Mouse (Mus musculus) central nervous system, embryonic 14 days (tissue): ENCODE results near the gene Sort1. TPM values are rescaled to one million over a fixed set of nuclear protein-coding genes. Genes with fewer than 3 reads are reported as not detected.

ENCODE experiments used
- polyA plus RNA-seq: library from polyadenylated mRNA; depleted of rRNA; stranded (reverse); fragments of >200 nt; gene quantifications from 2 replicates; pipeline ENCODE4 v1.2.3, GENCODE M21; 2012; rRNA removed

Sort1 gene
- 58.6 and 69.6 TPM in 2 replicates for polyA plus RNA-seq

DNA sequence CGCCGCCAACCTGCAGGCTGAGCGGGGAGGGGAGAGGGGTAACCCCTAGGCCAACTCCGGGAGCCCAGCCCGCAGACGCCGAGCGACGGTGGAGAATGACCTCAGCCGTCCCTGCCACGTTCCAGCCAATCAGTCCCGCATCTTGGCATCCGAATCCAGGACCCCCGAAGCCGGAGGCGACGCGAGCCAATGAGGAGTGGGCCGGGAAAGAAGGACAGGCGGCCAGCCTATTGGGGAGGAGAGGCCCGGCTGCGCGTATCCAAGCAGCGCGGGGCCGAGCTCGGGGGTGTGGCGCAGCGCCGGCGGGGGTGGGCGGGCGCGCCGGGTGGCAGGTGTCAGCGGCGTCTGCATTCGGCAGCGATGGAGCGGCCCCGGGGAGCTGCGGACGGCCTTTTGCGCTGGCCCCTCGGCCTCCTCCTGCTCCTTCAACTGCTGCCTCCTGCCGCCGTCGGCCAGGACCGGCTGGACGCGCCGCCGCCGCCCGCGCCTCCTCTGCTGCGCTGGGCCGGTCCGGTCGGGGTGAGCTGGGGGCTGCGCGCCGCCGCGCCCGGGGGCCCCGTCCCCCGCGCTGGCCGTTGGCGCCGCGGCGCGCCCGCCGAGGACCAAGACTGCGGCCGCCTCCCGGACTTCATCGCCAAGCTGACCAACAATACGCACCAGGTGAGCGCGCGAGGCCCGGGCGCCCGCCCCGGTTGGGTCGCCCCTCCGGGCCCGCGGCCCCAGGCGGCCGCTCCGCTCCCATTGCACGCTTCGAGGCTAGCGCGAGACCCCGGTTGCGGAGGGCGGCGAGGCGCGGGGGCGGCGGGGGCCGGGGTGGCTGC, at the start of gene Sort1:
TSS of gene Sort1 (plus strand) at position 302 of the 821 bp plus-strand sequence.

DNA sequence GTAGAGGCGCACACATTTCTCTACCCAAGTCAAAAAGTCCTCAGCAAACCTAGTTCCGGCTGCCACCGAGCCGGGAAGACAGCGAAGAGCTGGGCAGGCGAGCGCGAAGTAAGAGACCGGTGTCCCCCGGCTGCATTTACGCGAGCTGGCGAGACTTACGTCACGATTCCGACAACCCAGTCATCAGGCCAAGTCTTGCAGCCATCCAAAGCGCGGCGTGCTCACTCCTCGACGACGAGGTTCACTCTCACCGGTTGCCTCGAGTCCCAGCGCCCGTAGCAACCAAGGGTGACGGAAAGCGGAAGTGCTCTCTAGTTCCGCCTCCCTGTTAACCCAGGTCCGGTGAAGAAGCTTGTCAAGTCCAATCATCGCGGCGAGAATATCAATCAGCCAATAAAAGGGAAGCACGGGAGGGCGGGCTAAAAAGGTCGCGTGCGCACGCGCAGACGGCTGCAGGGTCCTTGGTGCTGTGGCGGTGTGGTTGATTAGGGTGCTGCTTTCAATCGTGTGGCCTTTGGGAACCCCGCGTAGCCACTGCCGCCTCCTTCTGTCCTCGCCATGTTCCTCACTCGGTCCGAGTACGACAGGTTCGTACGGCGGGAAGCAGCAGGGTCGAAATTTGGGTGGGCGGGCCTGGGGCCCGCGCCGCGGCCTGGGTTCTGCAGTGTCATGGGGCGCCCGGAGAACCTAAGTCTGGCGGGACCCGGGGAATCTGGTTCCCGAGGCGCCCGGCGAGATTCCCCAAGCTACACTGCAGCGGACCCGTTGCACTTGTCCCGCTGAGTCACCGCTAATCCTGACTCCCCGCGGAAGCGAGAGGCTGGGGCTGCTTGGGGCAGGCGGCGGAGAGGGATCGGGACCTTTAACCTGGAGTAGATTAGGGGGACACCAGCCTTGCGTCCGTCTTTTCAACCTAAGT, 26.9 kb upstream of the Sort1 start, which contains the start of gene Psma5:
TSS of gene Psma5 (plus strand) at position 208 of the 919 bp plus-strand sequence.

DNA sequence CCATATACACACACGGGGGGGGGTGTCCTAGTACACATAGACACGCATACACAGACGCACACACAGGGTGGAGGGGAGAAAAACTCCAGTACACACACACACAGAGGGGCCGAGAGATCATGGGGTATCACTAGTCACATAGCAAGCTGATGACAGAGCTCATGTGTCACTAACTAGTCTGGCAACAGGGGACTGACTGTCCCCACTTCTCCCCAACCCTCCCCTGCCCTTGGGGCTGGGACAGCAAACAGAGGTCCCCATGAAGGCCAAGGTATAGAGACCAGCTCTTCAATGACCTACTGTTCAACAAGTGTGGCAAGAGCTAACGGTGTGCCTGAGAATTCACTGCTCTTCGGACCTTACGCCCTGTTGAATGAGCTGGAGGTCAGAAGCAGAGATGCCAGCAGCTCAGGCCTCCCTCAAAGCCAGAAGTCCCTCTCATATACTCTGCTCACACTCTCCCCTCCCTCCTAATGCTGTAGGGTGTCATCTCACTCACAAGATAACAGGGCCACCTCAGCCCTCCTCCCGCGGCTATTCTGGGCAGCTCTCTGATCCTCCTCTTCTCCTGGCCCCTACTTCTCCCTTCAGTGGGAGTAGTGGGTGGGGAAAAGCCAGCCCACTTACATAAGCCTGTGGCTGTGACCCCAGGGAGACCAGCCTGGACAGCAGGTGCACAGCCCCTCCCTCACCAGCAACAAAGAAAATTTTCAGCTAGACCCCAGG, 80.6 kb downstream of the Sort1 start, which contains the start of gene Mybphl:
TSS of gene Mybphl (plus strand) at position 642 of the 726 bp plus-strand sequence.

DNA sequence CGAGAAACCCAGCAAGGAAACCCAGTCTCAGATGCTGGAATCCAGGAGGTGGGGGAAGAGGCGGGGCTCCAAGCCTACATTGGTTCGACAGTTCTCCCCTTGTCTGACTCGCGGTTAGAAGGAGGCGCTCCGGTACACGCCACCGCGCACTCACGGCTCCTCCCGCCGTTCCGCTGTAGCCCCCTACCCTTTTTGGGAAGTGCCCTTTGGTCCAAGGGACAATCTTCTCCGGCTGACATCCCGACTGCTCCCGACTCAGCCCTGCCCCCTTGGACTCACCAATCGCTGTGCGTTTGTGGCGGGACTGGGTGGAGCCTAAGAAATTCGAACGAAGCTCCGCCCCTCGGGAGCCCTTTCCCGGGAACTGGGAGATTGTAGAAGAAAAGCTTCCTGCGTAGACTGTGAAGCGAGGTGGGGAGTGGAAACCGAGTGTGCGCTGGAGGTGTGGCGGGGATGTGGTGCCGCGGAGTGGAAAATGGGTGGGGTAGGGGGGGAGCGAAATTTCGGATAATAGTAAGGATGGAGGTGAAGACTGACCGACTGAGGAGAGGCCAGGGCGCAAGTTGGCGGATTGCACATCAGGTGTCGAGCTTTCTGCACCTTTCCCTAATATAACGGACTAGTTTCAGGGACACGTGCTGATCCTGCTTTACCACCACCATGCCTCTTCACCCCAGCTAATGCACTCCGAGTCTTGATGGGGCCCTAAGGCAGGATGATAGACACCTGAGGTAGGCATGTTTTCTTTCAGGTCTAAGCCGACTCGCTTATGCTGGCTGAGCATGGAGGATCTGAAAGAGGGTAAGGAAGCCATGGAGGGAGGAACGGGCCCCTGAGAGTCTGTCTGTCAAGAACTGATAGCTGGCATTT, 99.8 kb downstream of the Sort1 start, which contains the start of gene Psrc1:
TSS of gene Psrc1 (plus strand) at position 355 of the 870 bp plus-strand sequence.

Other genes with a start within 250 kb of the Sort1 start
- 12.5 and 13.8 TPM in 2 replicates for gene Gstm4, start 239.2 kb upstream of the Sort1 start, polyA plus RNA-seq
- gene Ampd2, start 197.4 kb upstream of the Sort1 start, polyA plus RNA-seq, result 99.0 and 107 TPM in 2 replicates
- gene Gnat2, start 191.3 kb upstream of the Sort1 start, polyA plus RNA-seq, result 0.11 and 0.16 TPM in 2 replicates
- gene Gnai3, start 137.9 kb upstream of the Sort1 start, polyA plus RNA-seq, result 82.3 and 87.1 TPM in 2 replicates
- 1.7 and 2.5 TPM in 2 replicates for gene Gpr61, start 129.2 kb upstream of the Sort1 start, polyA plus RNA-seq
- 16.0 and 16.7 TPM in 2 replicates for gene Amigo1, start 97.7 kb upstream of the Sort1 start, polyA plus RNA-seq
- gene Cyb561d1, start 82.9 kb upstream of the Sort1 start, polyA plus RNA-seq, result 8.1 and 8.7 TPM in 2 replicates
- 51.1 and 56.0 TPM in 2 replicates for gene Atxn7l2, start 73.1 kb upstream of the Sort1 start, polyA plus RNA-seq
- gene Sypl2, start 57.4 kb upstream of the Sort1 start, polyA plus RNA-seq, result 2.0 and 2.8 TPM in 2 replicates
- 156 and 157 TPM in 2 replicates for gene Psma5, start 27.2 kb upstream of the Sort1 start, polyA plus RNA-seq
- 0.07 and 0.09 TPM in 2 replicates for gene Mybphl, start 80.8 kb downstream of the Sort1 start, polyA plus RNA-seq
- 48.8 and 69.0 TPM in 2 replicates for gene Psrc1, start 99.8 kb downstream of the Sort1 start, polyA plus RNA-seq
- gene Celsr2, start 131.5 kb downstream of the Sort1 start, polyA plus RNA-seq, result 66.1 and 72.8 TPM in 2 replicates
- 193 and 227 TPM in 2 replicates for gene Sars, start 161.1 kb downstream of the Sort1 start, polyA plus RNA-seq